Mouse (Mus musculus) embryonic facial prominence, embryonic 14.5 days (tissue): ENCODE results near the gene Rrp15. TPM values are rescaled to one million over a fixed set of nuclear protein-coding genes. Genes with fewer than 3 reads are reported as not detected.

Experiments used
- ATAC-seq: fragments of 200-750 bp; cut with Nextera tagmentation; 2 replicates; pipeline ENCODE4 v1.8.0; 2017; ENCODE audit warnings: low read depth, moderate number of reproducible peaks, moderate TSS enrichment
- DNase-seq: peaks from one replicate; pipeline ENCODE4 v3.0.0-alpha.2; 2015; ENCODE audit warnings: low spot score
- H3K27ac ChIP-seq: fragments of 300-500 bp; sonication (generic); replicated peaks from 2 replicates; pipeline ENCODE4 v1.5.1; 2014; ENCODE audit warnings: low read depth, mild to moderate bottlenecking, low read length, moderate library complexity
- H3K27me3 ChIP-seq: fragments of 300-500 bp; sonication (generic); replicated peaks from 2 replicates; pipeline ENCODE4 v1.6.1; 2014; ENCODE audit warnings: low read length; ENCODE audit not compliant: control insufficient read depth, insufficient read depth
- H3K36me3 ChIP-seq: fragments of 300-500 bp; sonication (generic); 2 replicates; pipeline ENCODE4 v1.6.1; 2014; ENCODE audit warnings: low read length, mixed read lengths; ENCODE audit not compliant: control insufficient read depth, insufficient read depth
- H3K4me1 ChIP-seq: fragments of 300-500 bp; sonication (generic); 2 replicates; pipeline ENCODE4 v1.6.1; 2014; ENCODE audit warnings: antibody characterized with exemption, low read length; ENCODE audit not compliant: control insufficient read depth, insufficient read depth
- H3K4me2 ChIP-seq: fragments of 300-500 bp; sonication (generic); 2 replicates; pipeline ENCODE4 v1.6.1; 2014; ENCODE audit warnings: low read depth, mild to moderate bottlenecking, low read length, moderate library complexity, mixed read lengths
- H3K4me3 ChIP-seq: fragments of 300-500 bp; sonication (generic); 2 replicates; pipeline ENCODE4 v1.5.1; 2014; ENCODE audit warnings: low read depth, mild to moderate bottlenecking, low read length
- H3K9ac ChIP-seq: fragments of 300-500 bp; sonication (generic); 2 replicates; pipeline ENCODE4 v1.6.1; 2014; ENCODE audit warnings: low read depth, mild to moderate bottlenecking, low read length, moderate library complexity, mixed read lengths
- H3K9me3 ChIP-seq: fragments of 300-500 bp; sonication (generic); 2 replicates; pipeline ENCODE4 v1.6.1; 2016; ENCODE audit warnings: low read length; ENCODE audit not compliant: control insufficient read depth
- WGBS: fragments of 180-500 bp; shearing (Covaris S2); extraction: QIAGEN DNeasy Blood & Tissue Kit; methylation state at CpG from one replicate; pipeline ENCODE4 v1.1.7; 2014; 5-methylcytosine and 5-hydroxymethylcytosine counted together
- polyA plus RNA-seq: library from polyadenylated mRNA; unstranded; fragments of >200 nt; fragmentation: Nextera tagmentation; extraction: Ambion mirVana; gene quantifications from 2 replicates; pipeline ENCODE4 v1.2.1, GENCODE M21; 2014

Gene Rrp15
- polyA plus RNA-seq, 1 experiment from 2014 or later = 59.7 TPM

DNA sequence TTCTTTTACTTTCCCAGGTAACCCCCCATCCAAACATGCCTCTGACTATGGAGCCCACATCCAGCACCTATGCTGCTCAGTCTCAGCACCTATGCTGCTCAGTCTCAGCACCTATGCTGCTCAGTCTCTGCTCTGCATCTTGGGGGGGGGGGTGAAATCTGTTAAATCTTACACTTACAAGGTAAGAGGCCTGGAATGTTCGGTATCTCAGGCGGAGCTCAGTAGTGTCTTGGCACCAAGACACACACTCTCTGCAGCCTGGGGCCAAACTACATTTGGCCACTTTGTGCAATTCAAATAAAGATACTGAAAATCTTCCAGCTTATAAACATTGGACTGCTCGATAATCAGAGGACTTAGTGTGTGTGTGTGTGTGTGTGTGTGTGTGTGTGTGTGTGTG lies 74.5 kb downstream of the Rrp15 start:
- no peak overlapping the region for H3K4me2 ChIP-seq
- no peak overlapping the region for H3K4me3 ChIP-seq
- WGBS = 67% methylated on average over 3 of the region's 3 CpGs
- H3K9me3 ChIP-seq = no peaks in the 10 kb centered on the region
- ATAC-seq (no peak), DNase-seq (no peak)
- H3K4me1 ChIP-seq = peaks cover 11% of the 10 kb centered on the region; the same call in 1 of the 2 replicates
- H3K27me3 ChIP-seq = no peaks in the 10 kb centered on the region
- H3K9ac ChIP-seq = no peak overlapping the region
- H3K36me3 ChIP-seq = 0 out of 2 replicates have a peak, but pooled peaks cover 6% of the 10 kb centered on the region
- no peak overlapping the region for H3K27ac ChIP-seq

DNA sequence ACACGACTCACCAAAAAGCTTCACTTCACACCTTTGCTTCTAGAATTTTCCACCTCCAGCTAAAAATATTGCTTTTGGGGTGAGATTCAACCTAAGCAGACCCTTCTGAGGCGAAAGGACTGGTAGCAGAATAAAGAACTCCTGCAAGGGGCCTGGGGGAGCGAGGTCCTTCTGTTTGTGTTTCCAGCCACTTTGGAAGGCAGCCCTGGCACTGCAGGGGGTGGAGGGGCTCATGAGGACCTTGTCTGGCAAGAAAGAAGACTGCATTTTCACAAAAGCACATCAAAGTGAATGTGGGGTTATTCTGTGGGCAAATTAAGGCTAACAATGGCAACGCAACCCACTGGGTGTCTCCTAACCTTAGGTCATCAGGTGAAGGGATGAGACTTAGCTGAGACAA lies 76.0 kb downstream of the Rrp15 start:
- H3K4me1 ChIP-seq = peaks cover 11% of the 10 kb centered on the region; the same call in 1 of the 2 replicates
- no peak for ATAC-seq
- no peak overlapping the region for H3K9ac ChIP-seq
- no peak overlapping the region for H3K4me3 ChIP-seq
- 0 out of 2 replicates have a peak, but pooled peaks cover 6% of the 10 kb centered on the region for H3K36me3 ChIP-seq
- no peak overlapping the region for H3K4me2 ChIP-seq
- 68% methylated on average over 4 of the region's 4 CpGs for WGBS
- H3K27me3 ChIP-seq = no peaks in the 10 kb centered on the region
- H3K27ac ChIP-seq = no peak overlapping the region
- no peaks in the 10 kb centered on the region for H3K9me3 ChIP-seq
- DNase-seq = no peak

Other genes with a start within 250 kb of the Rrp15 start
- gene Tgfb2, start 43.4 kb downstream of the Rrp15 start, polyA plus RNA-seq = 47.8 and 67.6 TPM in 2 replicates
- 0.20 TPM in 1 of 2 replicates, not detected in the other for gene D1Pas1, start 218.1 kb upstream of the Rrp15 start, polyA plus RNA-seq